Mouse (Mus musculus) lung, postnatal 36 days (tissue): ENCODE results near the gene Opn4.
A peak's percentile ranks its signal among the peaks of the same experiment; 100 is the strongest.

ENCODE experiments used
- DNase-seq: peaks from one replicate; pipeline ENCODE4 v3.0.0; 2022; ENCODE audit warnings: mixed read lengths

Gene Opn4

DNA sequence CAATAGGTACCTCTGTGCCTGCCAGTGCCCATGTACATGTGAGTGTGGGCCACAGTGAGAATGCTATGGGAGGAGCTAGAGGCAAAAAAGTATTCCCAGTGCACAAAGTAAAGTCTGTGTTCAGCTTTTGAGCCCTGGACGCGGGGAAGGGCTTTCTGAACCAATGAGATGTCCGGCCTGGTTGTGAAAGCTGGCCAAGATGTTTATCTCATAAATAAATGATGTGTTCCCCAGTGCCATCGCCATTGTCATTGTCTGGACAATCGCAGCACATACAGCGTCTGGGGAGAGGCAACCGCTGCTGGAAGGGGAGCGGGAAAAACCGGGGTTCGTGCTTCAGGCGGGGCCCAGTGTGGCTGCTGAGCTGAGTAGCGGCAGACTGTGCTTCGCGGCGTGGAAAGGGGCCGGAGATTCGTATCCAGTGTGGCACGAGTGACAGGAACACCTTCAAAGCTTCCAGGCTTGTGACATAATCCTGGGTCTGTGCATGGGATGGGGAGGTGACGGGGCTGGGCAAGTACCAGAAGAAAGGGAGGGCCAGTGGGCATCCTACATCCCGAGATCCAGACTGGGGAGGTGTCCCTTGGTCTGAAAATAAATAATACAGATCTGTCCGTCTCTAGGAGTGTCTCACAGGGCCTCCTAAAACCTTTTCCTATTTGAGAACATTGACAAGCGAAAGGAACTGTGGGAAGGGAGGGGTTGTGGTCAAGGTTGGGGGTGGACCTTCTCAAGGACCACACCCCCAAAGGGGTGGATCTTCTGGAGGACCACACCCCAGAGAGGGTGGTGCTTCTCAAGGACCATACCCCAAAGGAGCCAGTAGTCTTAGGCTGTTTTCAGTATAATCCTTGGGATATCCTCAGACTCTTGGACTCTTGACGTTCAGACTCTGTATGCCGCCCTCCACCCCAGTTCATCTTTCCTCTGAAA, 8.9 kb downstream of the Opn4 start:
- peak; percentile 24 for DNase-seq

DNA sequence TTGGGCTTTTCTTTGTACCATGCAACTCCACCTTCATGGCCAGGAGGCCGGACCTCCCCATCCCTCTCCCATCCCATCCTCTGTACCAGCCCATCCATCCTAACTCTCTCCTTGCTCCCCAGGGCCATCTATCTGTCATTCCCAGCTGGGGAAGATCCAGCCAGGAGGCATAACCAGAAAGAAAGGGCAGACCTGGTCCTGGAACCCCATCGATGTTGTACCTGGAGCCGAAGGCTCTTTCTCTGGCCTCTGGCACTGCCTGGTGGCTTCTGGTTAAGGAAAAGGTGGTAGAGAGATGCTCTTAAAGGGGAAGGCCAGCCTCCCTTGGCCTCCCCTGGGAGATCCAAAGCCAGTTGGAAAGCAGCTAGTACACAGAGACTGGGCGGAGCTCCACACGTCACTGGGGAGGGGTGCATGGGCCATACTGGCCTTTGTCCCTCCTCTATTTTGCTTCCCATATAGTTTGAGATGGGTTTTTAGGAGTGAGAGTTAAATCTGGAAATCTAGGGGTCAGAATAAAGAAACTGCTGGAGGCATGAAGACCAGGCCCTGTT, 9.8 kb downstream of the Opn4 start:
- DNase-seq, result no peak

DNA sequence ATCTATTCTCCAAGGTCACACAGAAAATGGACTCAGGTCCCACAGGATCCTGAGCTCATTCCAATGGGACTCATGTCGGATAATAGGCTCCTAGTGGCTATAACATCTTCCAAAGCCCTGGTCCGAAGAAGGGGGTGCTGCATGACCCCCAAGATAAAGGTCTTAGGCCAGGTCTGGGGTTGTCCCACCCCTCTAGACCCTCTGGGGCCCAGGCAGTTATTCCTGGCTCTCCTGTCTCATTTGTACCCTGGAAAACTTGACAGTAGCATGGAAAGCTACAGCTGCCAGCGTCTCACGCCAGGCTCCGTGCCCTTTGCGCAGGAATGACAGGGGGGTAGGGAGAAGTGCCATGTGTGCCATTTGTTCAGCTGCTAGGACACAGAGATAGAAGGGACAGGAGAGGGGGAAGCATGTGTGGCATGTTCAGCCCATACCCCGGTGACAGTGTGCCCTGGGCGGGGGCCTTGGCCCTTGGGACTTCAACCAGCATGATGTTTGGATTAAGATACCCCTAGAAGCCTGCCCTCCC, 10.7 kb downstream of the Opn4 start:
- no peak for DNase-seq

DNA sequence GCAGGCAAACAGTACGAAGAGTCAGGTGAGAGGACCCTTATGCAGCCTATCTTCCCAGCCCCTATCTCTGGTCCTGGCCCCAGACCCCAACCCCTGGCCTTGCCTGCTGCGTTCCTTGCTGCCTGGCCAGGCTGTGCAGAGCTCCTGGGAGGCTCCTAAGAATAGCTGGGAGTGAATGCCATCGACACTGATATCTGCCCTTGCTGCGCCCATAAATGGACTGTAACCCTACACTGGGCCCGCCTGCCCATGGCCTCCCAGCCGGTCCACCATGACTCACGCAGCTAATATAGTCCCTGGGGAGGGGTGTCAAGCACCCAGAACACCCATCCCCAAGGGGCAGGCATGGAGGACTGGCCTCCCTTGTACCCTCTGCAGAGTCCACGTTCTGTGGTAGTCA, 11.4 kb downstream of the Opn4 start, which contains the start of gene Ldb3:
Gene Ldb3 (minus strand): TSS at position 185 of the 400 bp plus-strand sequence.
- DNase-seq, result no peak

DNA sequence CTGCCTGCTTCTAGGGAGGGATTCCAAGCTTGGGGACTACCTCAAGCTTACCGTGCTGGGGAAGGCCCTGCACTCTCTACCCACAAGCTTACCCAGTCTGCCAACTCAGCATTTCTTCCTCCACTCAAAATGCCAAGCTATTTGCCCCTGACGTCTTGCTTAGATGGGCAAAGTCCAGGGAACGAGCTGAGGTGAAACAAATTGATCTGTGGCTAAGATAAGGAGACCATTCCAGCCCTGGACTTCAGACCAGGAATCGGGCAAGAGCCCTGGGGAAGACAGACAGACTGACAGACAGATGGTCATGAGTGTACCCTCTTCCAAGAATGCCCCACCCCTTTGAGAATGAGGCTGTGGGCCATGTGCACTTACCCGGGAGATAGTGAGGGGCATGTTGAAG, 11.9 kb downstream of the Opn4 start:
- no peak for DNase-seq

DNA sequence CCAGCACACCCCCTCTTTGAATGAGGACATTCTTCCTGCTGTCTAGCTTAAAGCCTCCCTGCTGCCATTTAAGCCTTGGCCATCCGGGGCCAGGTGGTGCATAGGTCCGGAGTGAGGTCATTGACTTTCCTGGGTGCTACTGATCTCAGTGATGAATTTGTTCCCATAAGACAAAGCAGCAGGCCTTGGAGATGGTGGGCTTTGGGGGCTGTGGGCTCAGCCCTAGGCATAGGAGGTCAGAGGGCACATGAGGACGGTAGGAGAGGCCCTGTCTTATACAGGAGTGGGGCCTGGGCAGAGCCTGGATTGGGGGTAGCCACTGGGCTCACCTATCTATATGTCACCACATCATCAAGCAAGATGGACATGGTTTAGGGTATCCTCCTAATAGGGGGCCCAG, 13.1 kb downstream of the Opn4 start:
- DNase-seq, result no peak

DNA sequence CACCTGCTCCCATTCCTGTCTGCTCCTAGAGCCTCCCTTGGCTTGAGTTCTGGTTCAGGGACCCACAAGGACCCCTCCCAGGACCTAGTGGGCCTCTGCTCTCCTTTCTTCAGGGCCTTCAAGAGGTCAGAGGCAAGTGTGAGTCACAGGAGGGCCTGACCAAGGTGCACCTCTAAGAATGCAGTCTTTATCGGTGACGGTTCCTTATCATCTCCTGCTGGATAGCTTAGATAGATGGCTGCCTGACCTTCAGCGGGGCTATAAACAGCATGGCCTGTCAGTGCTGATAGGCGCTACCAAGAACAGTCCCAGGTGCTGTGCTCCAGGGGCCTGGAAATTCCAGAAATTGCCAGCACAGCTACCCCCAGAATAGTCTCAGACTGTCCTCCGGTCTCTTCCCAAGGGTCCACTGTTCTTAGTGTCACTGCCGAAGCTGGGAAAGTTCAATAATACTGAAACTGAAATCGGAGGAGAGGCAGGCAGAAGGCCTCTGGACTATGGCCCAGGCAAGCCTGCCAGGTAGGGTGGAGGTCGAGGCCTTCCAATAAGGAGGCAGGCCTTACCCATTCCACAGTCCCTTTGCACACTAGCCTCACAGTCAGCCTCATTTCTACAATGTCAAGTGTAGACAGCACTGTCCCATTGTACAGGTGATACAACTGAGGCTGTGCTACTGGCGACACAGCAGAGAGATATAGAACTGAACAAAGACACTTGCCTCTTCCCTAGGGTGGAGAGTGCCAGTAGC, 14.4 kb downstream of the Opn4 start:
- DNase-seq, result no peak

DNA sequence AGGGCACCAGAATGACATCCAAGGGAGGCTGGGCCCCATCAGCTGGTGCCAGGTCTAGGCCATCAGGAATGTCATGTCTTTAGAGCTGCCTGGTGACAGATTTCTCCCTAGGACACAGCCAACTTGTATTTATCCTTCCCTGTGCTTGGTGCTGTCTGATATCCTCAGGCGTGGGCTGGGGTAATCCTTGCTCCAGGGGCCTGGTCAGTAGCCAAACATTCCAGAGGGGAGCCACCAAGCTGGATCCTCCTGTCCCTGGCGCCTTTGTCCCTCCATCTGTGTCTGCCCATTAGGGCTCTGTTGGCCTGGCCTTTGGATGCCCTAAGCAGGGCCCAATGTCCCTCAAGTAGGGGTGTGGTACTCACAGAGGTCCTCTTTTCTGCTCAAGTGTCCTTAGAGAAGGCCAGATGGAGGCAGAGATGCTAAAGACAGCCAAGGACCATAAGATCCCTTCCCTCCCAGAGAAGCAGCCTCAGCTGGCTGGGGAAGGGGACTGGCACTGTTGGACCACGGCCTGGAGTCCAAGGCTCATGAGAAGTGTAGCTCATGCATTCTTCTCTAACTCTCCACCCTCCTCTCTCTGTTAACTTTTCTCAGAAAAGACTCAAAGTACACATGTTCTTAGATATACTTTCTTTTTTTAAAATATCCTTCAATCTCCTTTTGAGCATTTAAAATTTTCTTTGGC, 17.1 kb downstream of the Opn4 start:
- no peak for DNase-seq

DNA sequence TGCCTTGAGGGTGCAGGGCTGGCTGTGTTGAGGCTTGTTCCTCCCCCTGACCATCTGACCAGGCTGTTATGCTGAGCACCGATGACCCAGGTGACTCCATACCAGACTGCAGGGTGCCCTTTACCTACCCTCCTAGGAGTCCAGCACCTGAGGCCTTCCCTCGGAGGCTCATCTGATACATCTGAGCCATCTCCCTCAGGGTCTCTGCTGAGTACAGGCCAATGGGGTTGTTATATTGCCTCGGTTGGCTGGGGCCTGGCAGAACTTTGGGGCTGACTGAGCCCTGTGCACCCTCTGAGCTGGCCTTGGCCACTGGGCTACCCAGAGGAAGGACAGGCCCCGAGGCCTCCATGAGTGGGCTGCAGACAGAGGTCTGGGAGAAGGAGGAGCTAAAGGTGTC, 23.1 kb downstream of the Opn4 start:
- no peak for DNase-seq

DNA sequence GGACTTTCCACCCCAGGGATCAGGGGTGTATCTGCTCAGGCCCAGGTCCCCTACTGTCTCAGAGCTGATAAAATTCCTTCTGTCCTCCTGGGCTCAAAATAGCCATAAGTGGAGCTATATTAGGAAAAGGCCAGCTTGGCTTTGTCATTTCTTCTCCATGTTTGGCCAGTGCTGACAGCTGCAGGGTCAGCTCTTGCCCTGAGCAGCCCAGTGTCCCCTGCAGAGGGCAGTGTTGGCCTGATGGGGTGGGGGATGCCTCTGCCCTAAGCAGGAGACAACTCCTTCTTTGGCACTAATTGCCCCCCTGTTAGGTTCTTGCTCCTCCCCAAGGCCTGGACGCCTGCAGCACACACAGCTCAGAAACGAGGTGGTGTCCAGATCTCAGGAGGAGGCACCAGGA, 25.9 kb downstream of the Opn4 start:
- peak; percentile 12 for DNase-seq

DNA sequence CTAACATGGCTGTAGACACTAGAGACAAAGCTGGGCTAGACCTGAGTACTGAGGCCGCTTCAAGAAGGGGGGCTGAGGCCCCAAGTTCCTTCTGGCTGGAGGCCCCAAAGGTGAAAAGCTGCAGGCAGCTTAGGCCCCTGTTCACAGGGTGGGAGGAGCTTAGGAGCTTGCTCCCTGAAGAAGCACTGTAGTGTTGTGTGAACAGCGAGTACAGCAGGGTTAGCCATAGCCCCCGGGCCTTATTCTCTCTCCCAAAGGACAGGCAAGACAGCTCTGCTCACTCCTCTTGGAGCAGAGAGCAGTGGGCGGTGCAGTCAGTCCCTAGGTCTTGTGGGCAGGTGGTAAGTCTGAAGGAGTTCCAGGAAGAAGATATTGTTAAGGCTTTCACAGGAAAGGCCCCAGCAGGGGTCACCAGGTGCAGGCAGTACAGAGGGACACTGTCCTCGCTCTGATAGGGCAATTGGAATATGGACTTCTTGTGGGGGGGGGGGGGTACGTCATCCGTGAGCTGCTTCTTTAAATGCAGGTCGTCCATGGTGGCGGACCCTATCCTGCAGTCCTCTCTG, 26.5 kb downstream of the Opn4 start:
- no peak for DNase-seq

DNA sequence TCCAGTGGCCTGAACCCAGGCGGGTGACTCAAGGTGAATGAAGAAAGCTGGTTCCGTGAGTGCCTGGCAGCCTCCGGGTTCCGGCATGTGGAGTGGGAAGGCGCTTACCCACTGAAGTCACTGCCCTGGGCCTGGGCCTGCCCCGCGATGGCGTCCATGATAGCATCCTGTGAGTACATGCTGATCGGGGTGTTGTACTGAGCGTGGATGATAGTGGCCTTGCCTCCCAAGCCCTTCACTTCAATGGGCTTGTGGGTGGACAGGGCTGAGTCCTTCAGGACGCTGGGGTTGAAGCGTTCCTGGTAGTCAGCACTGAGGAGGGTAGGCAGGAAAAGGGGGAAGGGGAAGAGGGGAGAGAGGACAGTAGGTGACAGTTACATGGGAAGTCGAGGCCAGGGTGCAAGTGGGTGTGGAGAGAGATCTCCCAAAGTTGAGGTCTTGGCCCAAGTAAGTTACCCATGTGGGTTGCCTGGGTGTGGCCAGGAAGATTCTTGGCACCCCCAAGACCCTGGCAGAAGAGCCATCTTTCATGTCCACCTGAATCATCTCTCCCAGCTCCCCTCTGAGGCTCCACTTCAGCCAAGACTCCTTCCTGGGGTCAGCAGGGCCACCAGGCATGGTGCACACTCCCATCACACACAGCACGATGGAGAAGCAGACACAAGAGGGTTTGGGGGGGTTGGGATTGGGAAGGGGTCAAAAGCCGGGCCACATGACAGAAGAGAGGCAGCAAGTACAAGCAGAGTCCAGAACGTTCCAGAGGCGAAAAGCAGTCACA, 28.1 kb downstream of the Opn4 start:
- DNase-seq, result no peak

DNA sequence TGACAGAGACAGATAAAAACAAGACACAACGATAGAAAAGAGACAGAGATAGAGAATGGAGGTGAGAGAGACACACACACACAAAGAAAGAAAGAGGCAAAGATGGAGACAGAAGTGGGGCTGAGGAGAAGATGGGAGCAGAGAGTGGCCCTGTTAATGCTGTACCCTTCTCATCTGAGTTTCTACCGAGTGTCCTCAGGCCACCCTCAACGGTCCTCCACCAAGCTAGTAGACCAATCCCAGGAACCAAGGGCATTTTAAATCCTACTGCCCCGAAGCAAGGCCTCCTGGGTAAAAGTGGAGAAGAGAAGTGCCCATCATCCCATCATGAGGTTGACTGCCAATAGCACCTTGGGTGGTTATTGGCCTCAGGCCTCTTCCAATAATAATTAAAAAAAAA, 29.0 kb downstream of the Opn4 start:
- no peak for DNase-seq

DNA sequence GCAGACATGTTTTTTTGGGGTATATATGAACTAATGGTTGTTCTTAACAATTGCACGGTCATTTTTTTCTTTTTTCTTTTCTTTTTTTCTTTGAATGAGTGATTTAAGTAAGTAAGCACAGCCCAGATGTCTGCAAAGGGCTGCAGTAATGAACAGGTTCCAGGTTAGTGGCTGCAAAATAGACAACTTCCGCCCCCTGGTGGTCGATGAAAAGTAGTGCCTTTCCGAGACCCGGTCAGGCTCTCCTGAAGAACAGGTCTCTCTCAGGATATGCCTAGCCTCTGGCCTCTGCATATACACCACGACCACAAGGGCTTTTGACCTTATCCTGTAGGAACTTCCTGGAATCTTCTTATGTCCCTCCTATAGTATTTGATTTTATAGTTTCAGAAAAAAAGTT, 29.6 kb downstream of the Opn4 start:
- DNase-seq, result peak; percentile 77

DNA sequence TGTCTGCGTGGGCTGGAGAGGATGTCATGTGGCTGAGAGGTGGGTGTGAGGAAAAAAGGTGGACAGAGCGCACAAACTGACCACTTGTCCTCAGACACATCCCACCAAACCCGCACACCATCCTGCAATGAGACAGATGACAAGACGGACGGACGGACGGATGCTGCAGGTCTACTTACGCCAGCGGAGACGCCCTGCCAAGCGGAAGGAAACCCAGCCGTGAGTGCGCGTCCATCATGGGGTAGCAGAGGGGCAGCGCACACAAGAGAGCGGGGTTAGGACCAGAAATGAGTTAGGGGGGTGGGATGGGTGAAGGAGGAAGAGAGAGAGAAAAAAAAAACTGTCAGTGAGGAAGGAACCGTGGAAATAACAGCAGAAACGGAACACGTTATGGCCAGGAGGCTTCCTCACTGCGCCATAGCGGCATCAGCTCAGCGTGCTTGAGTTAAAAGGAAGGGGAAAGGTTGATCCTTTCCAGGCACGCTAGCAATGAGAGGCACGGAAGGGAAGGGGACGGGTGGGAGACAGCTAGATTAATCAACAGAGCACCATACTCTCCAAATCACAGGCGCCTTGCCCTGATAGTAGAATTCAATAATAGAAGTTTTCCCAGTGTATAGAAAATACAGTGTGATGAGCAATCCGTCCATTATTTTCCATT, 30.3 kb downstream of the Opn4 start:
- no peak for DNase-seq

DNA sequence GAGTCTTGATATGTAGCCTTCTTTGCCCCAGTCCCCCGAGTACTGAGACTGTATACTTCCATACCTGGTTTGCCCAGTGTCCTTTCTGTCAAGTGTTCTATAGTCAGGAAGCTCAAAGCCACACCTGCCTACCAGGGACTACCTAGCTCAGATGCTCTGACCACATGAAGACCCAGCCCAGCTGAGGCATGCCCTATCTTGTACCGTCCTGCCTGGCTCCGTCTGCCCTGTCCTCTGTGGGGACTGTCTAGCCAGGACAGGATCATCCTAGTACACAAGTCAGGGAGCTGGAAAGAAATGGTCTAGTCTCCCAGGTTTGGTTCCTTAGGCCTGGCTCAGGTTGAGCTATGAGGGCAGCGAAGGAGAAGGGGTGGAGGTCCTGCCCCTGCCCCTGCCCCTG, 31.3 kb downstream of the Opn4 start:
- DNase-seq, result no peak

DNA sequence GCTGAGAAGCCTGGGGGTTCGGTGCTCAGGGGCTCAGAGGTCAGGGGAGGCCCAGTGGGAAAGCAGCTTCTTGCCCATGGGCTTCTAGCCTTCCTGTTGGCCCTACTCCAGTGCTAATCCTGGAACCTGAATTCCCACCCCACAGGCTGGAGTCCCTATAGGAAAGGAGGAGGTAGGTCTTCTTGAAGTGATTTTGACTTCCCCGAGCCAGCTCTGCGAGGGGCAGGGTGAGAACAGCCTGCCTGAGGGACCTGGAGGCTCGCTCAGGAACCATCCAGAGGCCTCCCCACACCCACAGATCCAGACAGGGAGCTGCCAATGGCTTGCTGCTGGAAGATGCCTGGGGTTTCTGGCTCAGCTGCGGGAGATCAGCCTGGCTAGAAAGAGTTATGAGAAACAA, 32.2 kb downstream of the Opn4 start:
- DNase-seq, result no peak

DNA sequence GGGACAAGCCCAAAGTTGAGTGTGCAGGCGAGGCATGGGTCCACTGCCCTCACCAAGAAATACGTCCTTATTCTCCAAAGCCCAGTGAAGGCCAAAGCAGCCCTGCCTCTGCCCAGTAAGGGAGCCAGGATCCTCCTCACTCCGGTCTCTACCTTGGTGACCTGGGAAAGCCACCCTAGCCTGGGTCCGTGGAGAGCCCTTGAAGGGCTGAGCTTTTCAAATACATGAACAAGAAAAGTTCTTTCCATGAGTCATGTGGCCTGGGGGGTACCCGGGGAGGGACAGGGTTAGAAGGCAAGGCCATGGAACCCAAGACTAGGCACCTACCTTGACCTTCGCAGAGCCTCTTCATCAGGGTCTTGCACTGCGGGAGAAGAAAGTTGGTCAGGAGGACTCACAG, 33.4 kb downstream of the Opn4 start:
- no peak for DNase-seq

DNA sequence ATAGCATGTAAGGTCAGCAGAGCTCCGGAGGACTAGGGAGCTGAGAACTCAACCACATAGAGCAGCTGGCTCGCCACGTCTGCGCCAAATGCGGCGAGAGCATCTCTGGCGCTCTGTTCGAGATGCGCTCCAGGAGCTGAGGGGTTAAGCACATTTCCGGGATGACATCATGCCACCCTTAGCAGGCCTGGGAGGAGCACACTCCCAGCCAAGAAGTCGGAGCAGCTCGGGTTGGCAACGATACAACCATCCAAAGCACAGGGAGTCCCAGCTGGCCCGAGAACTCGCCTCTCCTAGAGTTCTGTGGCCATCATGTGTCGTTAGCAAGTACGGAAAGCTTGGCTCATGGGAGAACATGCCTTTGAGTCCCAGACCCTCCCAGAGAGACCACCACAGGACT, 34.2 kb downstream of the Opn4 start:
- DNase-seq, result peak; percentile 65

DNA sequence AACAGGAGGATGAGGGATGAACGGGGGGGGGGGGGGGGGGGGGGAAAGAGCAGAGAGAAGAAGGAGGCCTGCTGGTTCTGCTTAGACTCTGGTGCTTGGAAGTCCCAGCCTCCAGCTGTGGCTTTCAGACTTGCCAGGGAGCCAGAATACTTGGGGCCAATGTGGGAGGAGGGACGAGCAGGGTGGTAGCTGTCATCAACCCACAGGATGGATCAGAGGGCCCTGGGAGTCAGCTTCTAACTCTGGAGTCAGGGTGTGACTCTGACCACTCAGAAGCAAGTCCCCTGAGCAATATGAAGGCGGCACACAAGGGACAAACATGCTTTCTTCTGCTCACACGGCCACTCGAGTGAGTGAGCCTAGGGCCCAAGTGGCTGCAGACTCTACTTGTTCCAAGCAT, 35.3 kb downstream of the Opn4 start:
- peak; percentile 58 for DNase-seq

DNA sequence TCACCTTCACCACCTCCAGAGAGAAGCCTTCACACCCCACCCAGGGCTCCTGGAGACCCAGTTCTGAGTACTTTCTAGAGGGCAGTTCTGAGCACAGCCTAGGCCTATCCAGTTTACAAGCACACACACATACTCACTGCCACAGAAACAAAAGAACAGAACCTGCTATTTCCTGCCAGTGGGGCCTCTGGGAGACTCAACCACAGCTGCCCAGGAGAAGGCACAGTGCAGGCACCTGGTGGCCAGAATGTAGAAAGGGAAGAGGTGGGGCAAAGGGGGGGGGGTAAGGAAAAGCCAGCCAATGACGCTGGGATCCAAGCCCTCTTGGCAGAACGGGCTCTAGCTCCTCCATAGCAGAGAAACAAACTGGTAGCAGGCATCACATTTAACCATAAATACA, 37.5 kb downstream of the Opn4 start:
- no peak for DNase-seq
